Mouse (Mus musculus): Measurements from ENCODE around the gene Slc27a2. TPM values are rescaled to one million over a fixed set of nuclear protein-coding genes. Genes with fewer than 3 reads are reported as not detected.
A peak's percentile ranks its signal among the peaks of the same experiment; 100 is the strongest.

Slc27a2 gene
- polyA plus RNA-seq, 1 experiment from 2014 or later: 0.24 TPM

DNA sequence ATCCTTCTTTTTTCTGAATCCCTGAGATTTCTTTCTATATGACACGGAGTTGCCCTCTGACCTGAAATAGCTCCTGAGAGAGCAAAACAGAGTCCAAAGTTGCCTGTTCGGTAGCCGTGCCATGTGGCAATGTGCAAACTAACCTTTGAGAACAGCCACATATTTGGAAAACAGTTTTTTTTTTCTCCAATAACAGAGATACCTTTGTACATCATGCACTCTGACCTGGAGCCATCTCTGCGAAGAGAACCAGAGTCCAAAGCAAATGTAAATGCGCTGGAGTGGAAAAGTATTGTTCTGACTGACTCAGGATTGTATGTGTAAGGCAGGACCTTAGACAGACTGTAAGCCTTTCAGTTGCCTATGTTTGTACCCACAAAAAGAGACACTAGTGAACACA lies 3.3 kb downstream of the Slc27a2 start:
- no peak overlapping the region for H3K4me3 ChIP-seq
- H3K27me3 ChIP-seq: peaks cover 52% of the 10 kb centered on the region
- no peaks in the 10 kb centered on the region for H3K36me3 ChIP-seq
- H3K27ac ChIP-seq: no peak overlapping the region
- no peaks in the 10 kb centered on the region for H3K9me3 ChIP-seq (replicated peaks)
- H3K9ac ChIP-seq: no peak overlapping the region
- ATAC-seq (replicated peaks; ENCODE audit: insufficient number of reproducible peaks, insufficient read depth, low FRiP score, low read depth): no peak
- no peak overlapping the region for H3K4me2 ChIP-seq
- peaks cover 13% of the 10 kb centered on the region for H3K4me1 ChIP-seq (replicated peaks)
- WGBS: 86% methylated on average over 5 of the region's 5 CpGs

DNA sequence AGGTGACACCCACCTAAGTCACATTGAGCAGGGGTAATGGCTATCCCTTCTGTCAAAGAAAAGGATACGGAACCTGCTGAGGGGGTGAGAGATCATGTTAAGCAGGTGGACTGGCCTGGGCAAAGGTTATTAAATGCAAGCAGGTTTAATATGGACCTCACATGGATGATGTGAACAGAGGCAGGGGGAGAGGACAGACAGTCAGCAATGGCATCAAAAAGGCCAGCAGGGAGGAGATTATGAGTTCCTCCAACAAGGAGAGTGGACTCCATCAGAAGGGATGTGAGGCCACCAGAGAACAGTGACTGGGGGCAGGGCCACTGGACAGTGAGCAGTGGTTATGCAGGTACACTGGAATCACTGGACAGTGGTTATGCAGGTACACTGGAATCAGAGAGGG lies 7.9 kb downstream of the Slc27a2 start:
- Histone ChIP-seq H3K27ac (no peak overlapping the region), H3K4me3 (no peak overlapping the region), H3K36me3 (no peaks in the 10 kb centered on the region), H3K9me3 (replicated peaks) (no peaks in the 10 kb centered on the region), H3K4me1 (replicated peaks) (peaks cover 11% of the 10 kb centered on the region), H3K27me3 (peaks cover 8% of the 10 kb centered on the region; the same call in 1 of the 2 replicates), H3K9ac (no peak overlapping the region), H3K4me2 (no peak overlapping the region)
- no peak for ATAC-seq (replicated peaks; ENCODE audit: insufficient number of reproducible peaks, insufficient read depth, low FRiP score, low read depth)
- WGBS: 90% methylated on average over 1 of the region's 1 CpGs

DNA sequence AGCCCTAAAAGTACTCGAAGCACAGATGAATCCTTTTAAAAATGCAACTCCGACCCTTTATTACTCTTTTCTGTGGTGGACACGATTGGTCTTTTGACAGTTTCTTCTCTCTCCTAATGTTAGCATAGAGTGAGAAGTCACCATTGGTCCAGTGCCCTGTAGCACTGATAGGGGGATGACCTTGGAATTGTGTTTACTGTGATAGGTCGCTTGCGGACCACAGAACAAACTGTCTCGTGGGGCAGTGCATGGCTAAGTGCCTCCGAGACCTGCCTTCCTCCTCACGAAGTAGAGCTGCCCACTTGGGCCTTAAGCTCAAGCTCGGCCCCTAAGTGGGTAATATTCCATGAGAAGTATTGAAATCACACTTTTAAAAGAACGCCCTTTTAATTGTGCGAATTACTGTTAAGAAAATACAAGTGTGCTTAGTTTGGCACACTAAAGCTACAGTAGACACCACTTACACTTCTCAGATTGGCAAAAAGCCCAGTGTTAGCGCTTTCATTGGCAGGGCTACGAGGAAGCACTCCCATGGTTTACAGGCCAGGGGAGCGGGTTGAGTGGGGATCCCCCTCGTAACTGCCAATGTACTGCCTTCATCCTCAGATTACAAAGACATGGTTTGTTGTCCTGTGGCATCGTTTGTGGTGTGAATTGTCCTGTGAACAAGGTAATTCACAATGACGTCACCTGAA lies 11.4 kb downstream of the Slc27a2 start:
- H3K36me3 ChIP-seq: no peaks in the 10 kb centered on the region
- peaks cover 11% of the 10 kb centered on the region for H3K4me1 ChIP-seq (replicated peaks)
- ATAC-seq (replicated peaks; ENCODE audit: insufficient number of reproducible peaks, insufficient read depth, low FRiP score, low read depth): peak; percentile 77
- H3K27ac ChIP-seq: peak overlapping the region; percentile 56
- no peaks in the 10 kb centered on the region for H3K9me3 ChIP-seq (replicated peaks)
- H3K4me2 ChIP-seq: peak overlapping the region; percentile 34
- no peaks in the 10 kb centered on the region for H3K27me3 ChIP-seq
- H3K9ac ChIP-seq: no peak overlapping the region
- 44% methylated on average over 17 of the region's 17 CpGs for WGBS
- H3K4me3 ChIP-seq: no peak overlapping the region

DNA sequence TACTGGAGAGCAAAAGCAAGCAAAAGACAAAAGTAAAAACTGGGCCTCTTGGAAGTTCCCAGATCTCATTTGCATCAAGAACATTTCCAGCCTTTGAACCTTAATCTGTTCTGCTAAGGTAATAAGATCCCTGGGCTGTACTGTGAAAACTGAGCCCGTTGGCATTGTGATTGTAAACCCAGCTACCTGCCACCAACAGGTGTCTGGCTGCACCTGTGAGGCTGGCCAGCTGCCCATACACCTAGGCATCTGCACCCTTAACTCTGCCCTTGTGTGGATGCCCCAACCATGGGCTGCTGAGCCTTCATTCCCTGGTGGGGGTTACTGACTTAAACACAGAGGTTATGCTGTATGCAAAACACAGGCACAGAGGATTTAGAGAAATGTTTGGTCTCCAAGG lies 20.0 kb downstream of the Slc27a2 start:
- 58% methylated on average over 1 of the region's 1 CpGs for WGBS
- no peaks in the 10 kb centered on the region for H3K27me3 ChIP-seq
- H3K9me3 ChIP-seq (replicated peaks): peaks cover 5% of the 10 kb centered on the region; the same call in 1 of the 2 replicates
- no peak overlapping the region for H3K4me3 ChIP-seq
- ATAC-seq (replicated peaks; ENCODE audit: insufficient number of reproducible peaks, insufficient read depth, low FRiP score, low read depth): no peak
- no peaks in the 10 kb centered on the region for H3K36me3 ChIP-seq
- no peak overlapping the region for H3K4me2 ChIP-seq
- no peaks in the 10 kb centered on the region for H3K4me1 ChIP-seq (replicated peaks)
- H3K9ac ChIP-seq: no peak overlapping the region
- no peak overlapping the region for H3K27ac ChIP-seq

DNA sequence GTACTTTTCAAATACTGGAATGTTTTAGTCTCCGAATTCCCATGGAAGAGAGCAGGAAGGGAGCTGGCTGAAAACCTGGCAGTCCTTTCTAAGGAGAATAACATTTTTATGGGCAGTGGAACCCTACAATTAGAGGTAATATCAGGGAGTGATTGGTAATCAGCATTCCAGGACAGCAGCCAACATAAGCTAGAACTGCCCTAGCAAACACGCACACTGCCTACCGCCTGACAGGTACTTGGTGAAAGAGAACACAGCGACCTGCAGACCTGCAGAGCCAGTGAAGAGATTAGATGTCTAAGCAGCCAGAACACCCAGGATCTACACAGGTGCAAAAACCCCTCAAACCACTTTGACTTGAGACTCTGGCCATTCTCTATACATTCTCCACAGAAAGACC lies 20.5 kb downstream of the Slc27a2 start:
- Histone ChIP-seq H3K4me2 (no peak overlapping the region), H3K36me3 (no peaks in the 10 kb centered on the region), H3K4me3 (no peak overlapping the region), H3K4me1 (replicated peaks) (no peaks in the 10 kb centered on the region), H3K27me3 (no peaks in the 10 kb centered on the region), H3K9me3 (replicated peaks) (peaks cover 5% of the 10 kb centered on the region; the same call in 1 of the 2 replicates), H3K27ac (no peak overlapping the region), H3K9ac (no peak overlapping the region)
- 61% methylated on average over 4 of the region's 4 CpGs for WGBS
- no peak for ATAC-seq (replicated peaks; ENCODE audit: insufficient number of reproducible peaks, insufficient read depth, low FRiP score, low read depth)

DNA sequence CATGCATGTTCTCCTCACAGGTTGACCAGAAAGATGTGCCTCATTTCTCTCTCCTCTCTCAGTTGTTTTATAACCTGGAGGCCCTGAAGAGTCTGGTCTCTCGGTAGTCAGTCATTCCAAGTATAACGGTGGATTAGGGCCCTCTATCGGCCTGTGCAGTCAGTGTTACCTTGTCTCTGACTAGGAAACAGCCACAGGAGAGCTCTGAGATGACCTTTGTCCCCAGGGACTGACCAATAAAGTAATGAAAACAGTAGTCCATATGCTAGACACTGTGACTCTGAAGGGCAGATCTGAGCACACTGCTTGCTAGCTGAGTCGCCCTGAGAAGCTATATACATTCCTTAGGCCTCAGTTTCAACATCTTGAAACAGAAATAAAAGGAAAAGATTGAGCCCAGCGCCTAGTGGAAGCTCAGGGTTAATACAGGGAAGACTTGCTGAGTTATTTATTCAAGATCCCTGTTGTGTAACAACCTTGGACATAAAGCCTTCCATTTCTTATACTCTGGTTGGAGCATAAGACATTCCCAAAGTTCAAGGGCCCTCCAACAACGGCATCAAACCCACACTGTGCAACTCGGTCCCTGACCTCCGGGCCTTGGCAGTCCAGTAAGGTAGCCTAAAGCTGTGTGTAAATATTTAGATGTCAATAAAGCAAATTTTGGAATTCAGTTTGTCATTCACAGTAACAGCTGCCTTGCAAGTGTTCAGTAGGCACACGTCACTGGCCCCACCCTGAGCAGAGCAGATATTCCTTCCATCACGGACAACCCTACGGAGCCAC lies 23.4 kb downstream of the Slc27a2 start:
- ATAC-seq (replicated peaks; ENCODE audit: insufficient number of reproducible peaks, insufficient read depth, low FRiP score, low read depth): no peak
- H3K9ac ChIP-seq: no peak overlapping the region
- no peak overlapping the region for H3K4me2 ChIP-seq
- H3K27ac ChIP-seq: no peak overlapping the region
- H3K9me3 ChIP-seq (replicated peaks): peaks cover 5% of the 10 kb centered on the region; the same call in 1 of the 2 replicates
- 70% methylated on average over 11 of the region's 11 CpGs for WGBS
- no peaks in the 10 kb centered on the region for H3K27me3 ChIP-seq
- no peak overlapping the region for H3K4me3 ChIP-seq
- H3K4me1 ChIP-seq (replicated peaks): no peaks in the 10 kb centered on the region
- no peaks in the 10 kb centered on the region for H3K36me3 ChIP-seq

DNA sequence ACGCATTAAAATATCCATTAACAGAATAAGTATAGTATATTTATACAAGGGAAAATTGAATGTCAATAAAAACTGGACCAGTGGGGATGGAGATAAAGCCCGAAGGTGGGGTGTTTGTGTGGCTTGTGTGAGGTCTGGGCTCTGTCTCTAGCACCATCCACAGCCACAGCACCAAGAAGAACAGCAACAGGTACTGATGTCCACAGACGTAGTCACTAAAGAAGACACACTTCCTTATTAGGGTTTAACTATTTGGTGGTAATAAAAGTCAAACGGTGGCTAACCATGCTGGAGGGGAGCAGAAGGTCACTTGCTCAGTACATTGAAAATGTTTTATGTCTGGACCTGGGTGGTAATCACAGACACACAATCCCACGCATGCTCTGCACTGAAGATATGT lies 25.2 kb downstream of the Slc27a2 start:
- ATAC-seq (replicated peaks; ENCODE audit: insufficient number of reproducible peaks, insufficient read depth, low FRiP score, low read depth): no peak
- H3K27ac ChIP-seq: no peak overlapping the region
- no peaks in the 10 kb centered on the region for H3K9me3 ChIP-seq (replicated peaks)
- no peak overlapping the region for H3K4me3 ChIP-seq
- H3K9ac ChIP-seq: no peak overlapping the region
- no peaks in the 10 kb centered on the region for H3K36me3 ChIP-seq
- WGBS: 82% methylated on average over 5 of the region's 5 CpGs
- no peaks in the 10 kb centered on the region for H3K27me3 ChIP-seq
- H3K4me2 ChIP-seq: no peak overlapping the region
- H3K4me1 ChIP-seq (replicated peaks): no peaks in the 10 kb centered on the region

DNA sequence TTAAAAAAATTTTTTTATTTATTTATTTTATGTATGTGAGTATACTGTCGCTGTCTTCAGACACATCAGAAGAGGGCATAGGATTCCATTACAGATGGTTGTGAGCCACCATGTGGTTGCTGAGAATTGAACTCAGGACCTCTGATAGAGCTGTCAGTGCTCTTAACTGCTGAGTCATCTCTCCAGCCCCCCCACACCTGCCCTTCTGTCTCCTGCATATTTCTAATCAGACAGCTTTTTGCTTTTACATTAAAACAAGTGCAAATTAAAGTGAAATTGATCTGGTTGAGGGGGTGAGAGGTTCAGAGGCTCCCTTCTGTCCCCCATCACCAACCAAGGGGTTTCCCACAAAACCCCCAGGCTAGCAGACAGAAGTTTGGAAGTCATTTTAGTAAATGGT lies 27.1 kb downstream of the Slc27a2 start:
- Histone ChIP-seq H3K27ac (no peak overlapping the region), H3K4me3 (no peak overlapping the region), H3K27me3 (no peaks in the 10 kb centered on the region), H3K4me2 (no peak overlapping the region), H3K4me1 (replicated peaks) (no peaks in the 10 kb centered on the region), H3K36me3 (no peaks in the 10 kb centered on the region), H3K9ac (no peak overlapping the region), H3K9me3 (replicated peaks) (no peaks in the 10 kb centered on the region)
- no peak for ATAC-seq (replicated peaks; ENCODE audit: insufficient number of reproducible peaks, insufficient read depth, low FRiP score, low read depth)
- 85% methylated on average over 1 of the region's 1 CpGs for WGBS

DNA sequence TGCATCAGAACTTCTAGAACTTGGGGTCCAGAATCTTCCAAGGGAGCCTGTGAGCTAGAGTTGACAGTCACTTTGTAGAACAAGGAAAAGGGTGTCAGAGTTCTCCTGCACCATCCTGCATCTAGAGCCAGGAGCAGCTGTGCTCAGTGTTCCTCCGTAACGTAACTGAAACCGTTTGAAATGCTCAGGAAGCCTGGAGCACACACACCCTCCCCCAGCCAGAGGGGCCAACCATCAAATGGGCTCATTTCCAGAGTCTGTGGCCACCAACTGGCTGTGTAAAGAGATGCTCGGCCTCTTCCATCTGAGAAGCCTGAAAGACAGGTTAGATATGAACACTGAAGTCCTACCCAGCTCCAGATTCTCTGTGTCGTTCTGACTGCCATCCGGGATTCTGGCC lies 31.8 kb downstream of the Slc27a2 start:
- no peak overlapping the region for H3K9ac ChIP-seq
- 64% methylated on average over 6 of the region's 6 CpGs for WGBS
- H3K4me3 ChIP-seq: no peak overlapping the region
- ATAC-seq (replicated peaks; ENCODE audit: insufficient number of reproducible peaks, insufficient read depth, low FRiP score, low read depth): no peak
- no peaks in the 10 kb centered on the region for H3K4me1 ChIP-seq (replicated peaks)
- no peaks in the 10 kb centered on the region for H3K9me3 ChIP-seq (replicated peaks)
- H3K36me3 ChIP-seq: no peaks in the 10 kb centered on the region
- H3K27ac ChIP-seq: no peak overlapping the region
- no peak overlapping the region for H3K4me2 ChIP-seq
- H3K27me3 ChIP-seq: no peaks in the 10 kb centered on the region

DNA sequence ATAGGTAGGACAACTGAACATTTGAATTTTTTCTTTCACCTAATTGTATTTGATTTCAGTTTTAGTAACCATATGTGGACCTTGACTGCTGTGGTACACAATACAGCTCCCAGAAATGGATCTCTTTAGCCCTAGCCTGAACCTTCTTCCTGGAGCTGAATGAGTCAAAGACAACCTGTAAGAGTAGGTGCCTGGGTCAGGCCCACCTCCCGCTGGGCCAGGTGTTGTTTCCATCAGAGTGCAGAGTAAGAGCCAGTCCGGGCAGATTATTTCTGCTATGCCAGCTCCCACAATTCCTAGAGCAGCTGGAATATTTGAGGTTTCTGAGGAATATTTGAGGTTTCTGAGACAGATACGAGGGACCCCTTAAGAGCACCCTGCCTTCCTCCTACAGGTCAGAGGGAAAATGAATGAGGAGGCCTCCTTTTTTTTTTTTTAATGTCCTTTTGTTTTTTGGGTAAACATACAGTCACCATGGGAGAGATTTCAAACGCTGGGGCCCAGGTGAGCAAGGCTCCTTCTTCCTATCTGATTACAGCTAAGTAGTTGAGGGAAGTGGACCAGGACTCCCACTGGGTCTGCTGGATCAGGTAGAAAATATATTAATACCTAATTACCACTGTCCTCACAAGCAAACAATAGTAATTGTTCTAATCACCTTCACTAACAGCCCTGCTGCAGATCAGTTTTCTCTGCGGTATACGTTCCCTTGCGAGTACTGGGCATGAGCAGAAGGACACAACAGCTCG lies 32.6 kb downstream of the Slc27a2 start:
- no peaks in the 10 kb centered on the region for H3K4me1 ChIP-seq (replicated peaks)
- no peak overlapping the region for H3K4me2 ChIP-seq
- no peak for ATAC-seq (replicated peaks; ENCODE audit: insufficient number of reproducible peaks, insufficient read depth, low FRiP score, low read depth)
- no peaks in the 10 kb centered on the region for H3K9me3 ChIP-seq (replicated peaks)
- WGBS: 74% methylated on average over 8 of the region's 8 CpGs
- no peak overlapping the region for H3K27ac ChIP-seq
- no peak overlapping the region for H3K9ac ChIP-seq
- no peaks in the 10 kb centered on the region for H3K27me3 ChIP-seq
- no peaks in the 10 kb centered on the region for H3K36me3 ChIP-seq
- no peak overlapping the region for H3K4me3 ChIP-seq

DNA sequence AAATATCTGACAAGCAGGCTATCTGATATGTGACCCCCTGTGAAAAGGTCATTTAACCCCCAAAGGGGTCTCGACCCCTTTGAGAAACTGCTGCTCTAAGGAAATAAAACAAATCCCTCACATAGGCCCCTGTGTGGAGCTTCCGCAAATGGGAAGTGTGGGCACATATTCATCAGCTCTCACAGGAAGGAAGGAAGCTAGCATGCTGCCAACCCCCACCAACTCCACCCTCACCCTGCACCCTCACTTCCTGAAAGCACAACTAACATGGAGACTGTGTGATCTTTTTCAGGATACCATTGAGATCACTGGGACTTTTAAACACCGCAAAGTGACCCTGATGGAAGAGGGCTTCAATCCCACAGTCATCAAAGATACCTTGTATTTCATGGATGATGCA lies 35.3 kb downstream of the Slc27a2 start:
- Histone ChIP-seq H3K9me3 (replicated peaks) (no peaks in the 10 kb centered on the region), H3K4me3 (no peak overlapping the region), H3K27me3 (no peaks in the 10 kb centered on the region), H3K36me3 (no peaks in the 10 kb centered on the region), H3K27ac (no peak overlapping the region), H3K4me2 (no peak overlapping the region), H3K9ac (no peak overlapping the region), H3K4me1 (replicated peaks) (no peaks in the 10 kb centered on the region)
- no peak for ATAC-seq (replicated peaks; ENCODE audit: insufficient number of reproducible peaks, insufficient read depth, low FRiP score, low read depth)
- 69% methylated on average over 3 of the region's 3 CpGs for WGBS

Measured in heart, embryonic 15.5 days (tissue).